Mouse (Mus musculus) lung, postnatal 4 days (tissue): Measurements from ENCODE around the gene Ifi35.
"Not testable (repeated sequence)": the region's sequence is repeated elsewhere in the genome, so short reads cannot be mapped to it uniquely, and the experiment has no call there.

Source experiments
- DNase-seq, 2 experiments: peaks; one replicate each; pipeline ENCODE4 v3.0.0; 2021

Gene Ifi35

DNA sequence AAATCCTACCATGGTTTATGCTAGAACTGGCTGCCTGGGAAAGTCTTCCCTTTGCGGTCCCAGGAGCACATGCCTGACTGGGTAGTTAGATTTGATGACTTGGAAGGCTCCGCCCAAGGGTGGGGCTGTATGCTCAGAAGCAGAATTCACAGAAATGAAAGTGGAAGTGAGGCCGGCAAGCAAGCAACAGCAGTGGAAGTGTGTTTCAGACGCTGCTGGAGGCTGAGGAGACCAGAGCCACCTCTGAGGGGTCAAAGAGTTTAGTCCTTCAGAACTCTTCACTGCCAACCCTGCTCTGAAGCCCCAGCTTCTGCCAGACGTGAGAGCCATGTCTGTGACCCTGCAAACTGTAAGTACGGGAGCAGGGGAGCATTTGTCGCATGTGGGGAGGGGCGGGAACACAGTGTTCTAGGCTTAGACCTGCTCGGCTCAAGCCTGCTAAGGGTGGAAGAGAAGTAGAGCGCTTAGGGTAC is at the start of gene Ifi35:
Gene Ifi35 (plus strand): TSS at position 134 of the 473 bp plus-strand sequence.
- peak; percentile 85 to 86 for DNase-seq

- no peak for DNase-seq
Measured at GRCm38 (mm10) chr11:101415306-101415705, 32.9 kb upstream of the Ifi35 start.

DNA sequence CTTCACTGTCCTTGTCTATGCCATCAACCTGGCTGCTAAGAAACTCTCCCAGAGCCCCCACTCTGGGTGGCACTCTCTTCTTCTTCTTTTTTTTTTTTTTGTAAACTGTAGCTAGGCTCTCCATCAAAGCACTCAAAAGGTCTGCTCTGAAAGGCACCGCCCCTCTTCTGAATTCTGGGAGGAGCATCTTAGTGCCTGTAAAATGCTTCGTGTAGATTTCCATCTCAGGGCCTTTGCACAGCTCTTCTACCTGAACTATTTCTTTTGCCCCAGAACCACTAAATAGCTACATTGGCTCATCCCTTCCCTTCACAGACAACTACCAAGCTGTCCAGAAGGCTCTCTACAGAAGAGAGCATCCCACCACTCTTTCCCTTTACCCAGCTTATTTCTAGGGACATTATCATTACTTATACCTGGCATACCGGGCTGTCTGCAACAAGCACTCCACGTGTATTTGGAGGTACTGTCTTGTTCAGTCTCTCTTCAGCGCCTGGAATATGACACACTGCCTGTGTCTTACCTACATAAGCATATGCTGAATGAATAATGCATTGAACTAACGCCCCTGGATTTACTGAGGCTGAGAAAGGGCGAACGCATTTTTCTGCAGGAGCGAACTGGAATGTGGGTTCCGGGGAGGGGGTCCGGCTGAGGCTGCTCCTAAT is 31.6 kb upstream of the Ifi35 start:
- DNase-seq: no peak

- peak; percentile 90 to 93 for DNase-seq
Measured at GRCm38 (mm10) chr11:101417101-101417855, 30.9 kb upstream of the Ifi35 start, which contains the start of gene Aarsd1. Gene Aarsd1, minus strand, starts transcription at chr11:101417615.

DNA sequence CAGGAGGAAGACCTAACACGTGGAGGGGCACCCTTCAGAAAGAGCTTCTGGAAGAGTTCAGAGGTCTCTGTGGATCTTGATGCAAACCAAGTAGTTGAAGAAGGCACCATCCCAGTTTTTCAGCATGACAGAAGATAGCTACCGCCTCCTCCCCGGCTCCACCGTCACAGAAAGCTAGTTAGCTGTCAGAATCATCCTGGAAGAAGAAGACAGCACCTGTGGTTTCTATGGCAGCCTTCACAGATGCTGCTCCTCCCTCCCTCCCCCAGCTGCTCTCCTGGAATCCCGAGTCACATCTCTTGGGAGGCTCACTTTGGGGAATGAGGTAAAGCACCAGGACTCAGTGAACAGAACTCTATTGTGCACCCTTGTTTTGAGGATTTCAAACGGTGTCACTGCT is 29.2 kb upstream of the Ifi35 start:
- no peak for DNase-seq

- no peak for DNase-seq
Measured at GRCm38 (mm10) chr11:101419610-101420009, 28.6 kb upstream of the Ifi35 start.

DNA sequence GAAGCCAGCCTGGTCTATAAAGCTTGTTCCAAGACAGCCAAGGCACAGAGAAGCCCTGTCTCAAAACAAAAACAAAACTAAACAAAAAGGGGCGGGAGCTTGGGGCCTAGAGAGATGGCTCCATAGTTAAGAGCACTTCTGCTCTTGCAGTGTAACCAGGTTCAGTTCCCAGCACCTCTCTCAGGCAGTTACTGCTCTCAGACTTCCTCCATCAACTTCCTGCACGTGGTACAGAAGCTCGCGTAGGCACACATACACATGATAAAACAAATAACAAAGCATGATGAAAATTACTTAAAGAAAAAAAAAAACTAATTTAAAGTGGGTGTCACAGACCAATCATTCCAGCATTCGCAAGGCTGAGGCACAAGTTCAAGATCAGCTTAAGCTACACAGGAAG is 28.1 kb upstream of the Ifi35 start:
- DNase-seq: no peak

GRCm38 (mm10) chr11:101424105-101424851 is 23.9 kb upstream of the Ifi35 start, which contains the start of gene Gm27029:
Gene Gm27029, minus strand, starts transcription at chr11:101424796.
- peak; percentile 41 to 45 for DNase-seq

DNA sequence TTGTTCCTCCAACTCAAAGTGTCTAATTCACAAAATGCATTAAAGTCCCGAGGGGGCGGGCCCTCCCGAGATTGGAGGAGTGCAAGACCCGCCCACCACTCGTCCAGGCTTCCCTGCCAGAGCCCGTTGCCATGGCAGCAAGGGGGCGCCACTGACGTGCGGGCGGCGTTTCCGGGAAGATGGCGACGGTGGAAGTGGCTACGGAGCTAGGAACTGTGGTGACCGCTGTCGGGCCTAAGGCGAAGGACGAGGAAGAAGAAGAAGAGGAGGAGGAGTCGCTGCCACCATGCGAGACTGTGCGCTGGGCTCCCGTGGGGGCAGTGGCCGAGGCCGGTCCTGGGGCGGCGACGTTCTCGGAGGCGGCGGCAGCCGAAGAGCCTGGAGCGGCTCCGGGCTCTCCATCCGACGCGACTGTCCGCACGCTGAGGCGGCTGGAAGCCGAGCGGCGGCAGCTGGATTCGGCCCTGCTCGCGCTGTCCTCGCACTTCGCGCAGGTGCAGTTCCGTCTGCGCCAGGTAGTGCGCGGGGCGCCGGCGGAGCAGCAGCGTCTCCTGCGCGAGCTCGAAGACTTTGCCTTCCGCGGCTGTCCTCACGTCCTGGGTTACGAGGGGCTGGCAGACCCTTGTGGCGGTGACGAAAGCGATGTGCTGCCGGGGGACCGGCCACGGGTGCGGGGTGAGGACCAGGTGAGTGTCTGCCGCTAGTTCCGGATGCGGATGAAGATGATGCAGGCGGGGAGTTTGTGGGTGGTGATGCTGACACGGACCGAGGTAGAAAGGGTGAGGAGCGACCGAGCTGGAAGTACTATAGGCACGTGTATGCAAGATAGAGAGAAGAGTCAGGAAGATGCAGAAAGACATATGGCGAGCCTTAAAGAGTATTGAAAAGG is 23.0 kb upstream of the Ifi35 start, which contains the start of the genes Rundc1 and Ptges3l:
Gene Rundc1 (plus strand): TSS at position 161 of the 889 bp plus-strand sequence.
Gene Ptges3l (minus strand): TSS at position 409 of the 889 bp plus-strand sequence.
- peak; percentile 98 to 99 for DNase-seq

- no peak for DNase-seq
Measured at GRCm38 (mm10) chr11:101426165-101426564, 22.0 kb upstream of the Ifi35 start.

- DNase-seq: no peak
Measured at GRCm38 (mm10) chr11:101431327-101431726, 16.9 kb upstream of the Ifi35 start.

- no peak for DNase-seq
Measured at GRCm38 (mm10) chr11:101433396-101433795, 14.8 kb upstream of the Ifi35 start.

DNA sequence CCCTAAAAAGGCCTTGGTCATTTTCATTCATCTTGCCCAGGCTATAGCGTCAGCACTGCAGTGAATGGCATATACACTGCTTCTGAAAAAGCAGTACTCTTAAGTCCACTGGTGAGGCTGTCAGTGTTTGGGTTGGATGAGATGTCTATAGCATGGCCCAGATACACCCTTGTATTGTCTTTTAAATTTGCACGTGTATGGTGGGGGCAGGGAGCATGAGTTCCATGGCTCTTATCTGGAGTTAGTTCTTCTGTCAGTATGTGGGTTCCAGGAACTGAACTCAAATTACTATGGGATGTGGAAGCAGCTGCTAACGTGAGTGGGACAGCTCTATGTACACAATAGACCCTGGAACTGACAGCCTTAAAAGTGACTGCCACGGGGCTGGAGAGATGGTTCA is 12.4 kb upstream of the Ifi35 start:
- no peak for DNase-seq

GRCm38 (mm10) chr11:101436916-101437315 is 11.3 kb upstream of the Ifi35 start:
- DNase-seq: no peak

- not testable (repeated sequence) for DNase-seq
Measured at GRCm38 (mm10) chr11:101438006-101438405, 10.2 kb upstream of the Ifi35 start.

DNA sequence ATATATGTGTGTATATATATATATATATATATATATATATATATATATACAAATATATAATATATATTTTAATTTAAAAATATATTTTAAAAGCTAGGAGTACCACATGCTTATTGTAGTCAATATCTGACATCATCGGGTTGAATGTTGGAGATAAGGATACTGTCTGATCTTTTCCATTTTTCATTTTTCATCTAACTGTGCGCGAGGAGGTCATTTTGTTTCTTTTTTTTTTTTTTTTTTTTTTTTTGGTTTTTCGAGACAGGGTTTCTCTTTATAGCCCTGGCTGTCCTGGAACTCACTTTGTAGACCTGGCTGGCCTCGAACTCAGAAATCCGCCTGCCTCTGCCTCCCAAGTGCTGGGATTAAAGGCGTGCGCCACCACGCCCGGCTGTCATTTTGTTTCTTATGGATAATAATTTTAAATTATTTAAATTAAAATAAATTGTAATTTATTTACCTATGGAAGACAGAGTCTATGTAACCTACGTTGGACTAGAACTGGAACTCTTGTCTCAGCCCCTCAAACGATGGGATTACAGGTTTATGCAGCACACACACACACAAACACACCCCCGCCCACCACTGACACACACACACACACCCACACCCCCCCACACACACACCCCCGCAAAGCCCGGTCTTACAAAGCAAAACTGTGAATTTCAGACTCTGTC is 6.6 kb upstream of the Ifi35 start:
- DNase-seq: not testable (repeated sequence)

- DNase-seq: peak; percentile 97 to 99
Measured at GRCm38 (mm10) chr11:101442127-101442693, 6.0 kb upstream of the Ifi35 start, which contains the start of gene Rpl27. Gene Rpl27, plus strand, starts transcription at chr11:101442298.

- DNase-seq: no peak
Measured at GRCm38 (mm10) chr11:101442760-101443159, 5.4 kb upstream of the Ifi35 start.

DNA sequence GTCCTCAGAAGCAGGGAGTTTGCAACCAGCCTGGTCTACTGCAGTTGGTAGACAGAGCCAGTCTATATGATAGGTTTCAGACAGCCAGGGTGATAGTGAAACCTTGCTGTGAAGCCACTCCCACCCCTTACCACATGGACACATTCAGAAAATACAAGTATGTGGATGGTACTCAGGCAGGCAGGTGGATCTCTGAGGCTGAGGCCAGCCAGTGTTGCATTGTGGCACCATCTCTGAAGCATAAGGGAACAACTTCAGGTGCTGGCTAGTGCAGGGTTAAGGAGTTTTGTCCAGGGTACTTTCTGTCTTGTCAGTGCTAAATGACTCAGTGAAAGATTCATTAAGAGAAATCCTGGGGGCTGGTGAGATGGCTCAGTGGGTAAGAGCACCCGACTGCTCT is 1.9 kb upstream of the Ifi35 start:
- DNase-seq: no peak

- DNase-seq: not testable (repeated sequence)
Measured at GRCm38 (mm10) chr11:101446860-101447259, 1.3 kb upstream of the Ifi35 start.

- DNase-seq: no peak
Measured at GRCm38 (mm10) chr11:101447786-101448185, 421 bp upstream of the Ifi35 start.
